Mouse (Mus musculus) lung, postnatal 10 days (tissue): ENCODE data around the gene Alpk1.

Experiments used
- DNase-seq: peaks from one replicate; pipeline ENCODE4 v3.0.0; 2021

Gene Alpk1

GRCm38 (mm10) chr3:127627956-127628310 is 152.4 kb downstream of the Alpk1 start:
- DNase-seq: no peak

- no peak for DNase-seq
Observed at GRCm38 (mm10) chr3:127627151-127627955, 153.0 kb downstream of the Alpk1 start.

- no peak for DNase-seq
Observed at GRCm38 (mm10) chr3:127626524-127626923, 153.8 kb downstream of the Alpk1 start.

- no peak for DNase-seq
Observed at GRCm38 (mm10) chr3:127625701-127626399, 154.5 kb downstream of the Alpk1 start.

- DNase-seq: peak; percentile 74
Observed at GRCm38 (mm10) chr3:127625296-127625695, 155.0 kb downstream of the Alpk1 start.
